Mouse (Mus musculus) myocyte (in vitro differentiated cells): ENCODE measurements around the gene Ankrd22. TPM values are rescaled to one million over a fixed set of nuclear protein-coding genes. Genes with fewer than 3 reads are reported as not detected.

ENCODE experiments used
- H3K27me3 ChIP-seq: one replicate; pipeline ENCODE4 v1.6.1; 2011; ENCODE audit not compliant: control insufficient read depth, insufficient read depth, insufficient read length
- H3K36me3 ChIP-seq: one replicate; pipeline ENCODE4 v1.6.1; 2011; ENCODE audit not compliant: control insufficient read depth, insufficient read depth
- H3K4me2 ChIP-seq: one replicate; pipeline ENCODE4 v1.6.1; 2011; ENCODE audit warnings: low read depth, control low read depth
- H3K4me3 ChIP-seq: one replicate; pipeline ENCODE4 v1.5.1; 2011; ENCODE audit warnings: mild to moderate bottlenecking, control low read depth, moderate library complexity
- H3K79me2 ChIP-seq: one replicate; pipeline ENCODE4 v1.6.1; 2011; ENCODE audit not compliant: control insufficient read depth, insufficient read depth
- H3ac ChIP-seq: one replicate; pipeline ENCODE4 v1.6.1; 2011; ENCODE audit not compliant: control insufficient read depth, insufficient read length
- CEBPB ChIP-seq: IDR thresholded peaks from 2 replicates; pipeline ENCODE4 v1.6.1; 2011; ENCODE audit warnings: mild to moderate bottlenecking, moderate library complexity; ENCODE audit not compliant: poor library complexity, insufficient read depth, severe bottlenecking
- E2F4 ChIP-seq: IDR thresholded peaks from one replicate; pipeline ENCODE4 v1.6.1; 2011; ENCODE audit warnings: mild to moderate bottlenecking, control low read depth, moderate library complexity; ENCODE audit not compliant: insufficient read depth
- MAX ChIP-seq: IDR thresholded peaks from one replicate; pipeline ENCODE4 v1.6.1; 2011; ENCODE audit warnings: low read depth, mild to moderate bottlenecking, control low read depth
- MYOD1 ChIP-seq, 3 experiments: IDR thresholded peaks; one replicate each; pipeline ENCODE4 v1.6.1; 2011; ENCODE audit warnings: control low read depth in 2 of 3, low read depth in 2 of 3, mild to moderate bottlenecking in 2 of 3, moderate library complexity in 1 of 3; ENCODE audit not compliant: insufficient read length in 2 of 3, control insufficient read depth in 1 of 3
- MYOG ChIP-seq, 3 experiments: IDR thresholded peaks; one replicate each; pipeline ENCODE4 v1.6.1; 2011; ENCODE audit warnings: control low read depth in 2 of 3, low read depth in 2 of 3, mild to moderate bottlenecking in 2 of 3; ENCODE audit not compliant: insufficient read length in 2 of 3, control insufficient read depth in 1 of 3, insufficient read depth in 1 of 3
- POLR2A ChIP-seq: IDR thresholded peaks from one replicate; pipeline ENCODE4 v1.6.1; 2011; ENCODE audit warnings: low read depth, mild to moderate bottlenecking, control low read depth, moderate library complexity; ENCODE audit not compliant: insufficient read length
- POLR2AphosphoS2 ChIP-seq: IDR thresholded peaks from one replicate; pipeline ENCODE4 v1.6.1; 2011; ENCODE audit warnings: low read depth, control low read depth; ENCODE audit not compliant: insufficient read length
- REST ChIP-seq: IDR thresholded peaks from one replicate; pipeline ENCODE4 v1.6.1; 2011; ENCODE audit warnings: mild to moderate bottlenecking, control low read depth, moderate library complexity; ENCODE audit not compliant: insufficient read depth, insufficient read length
- SRF ChIP-seq: IDR thresholded peaks from one replicate; pipeline ENCODE4 v1.6.1; 2011; ENCODE audit warnings: low read depth; ENCODE audit not compliant: control insufficient read depth, insufficient read length
- TCF12 ChIP-seq: IDR thresholded peaks from one replicate; pipeline ENCODE4 v1.6.1; 2011; ENCODE audit warnings: mild to moderate bottlenecking, control low read depth; ENCODE audit not compliant: poor library complexity, insufficient read depth, severe bottlenecking
- TCF3 ChIP-seq: IDR thresholded peaks from one replicate; pipeline ENCODE4 v1.6.1; 2011; ENCODE audit warnings: low read depth, control low read depth; ENCODE audit not compliant: insufficient read length
- USF1 ChIP-seq: IDR thresholded peaks from one replicate; pipeline ENCODE4 v1.6.1; 2011; ENCODE audit warnings: low read depth, mild to moderate bottlenecking, control low read depth, moderate library complexity
- polyA plus RNA-seq: library from polyadenylated mRNA; unstranded; fragments of >200 nt; fragmentation: generic; extraction: Trizol; gene quantifications from one replicate; pipeline ENCODE4 v1.2.1, GENCODE M21; 2012; ENCODE audit warnings: missing spikeins

The Ankrd22 gene
- polyA plus RNA-seq, 1 experiment: 0.06 TPM

GRCm38 (mm10) chr19:34193149-34193548 lies 27.3 kb upstream of the Ankrd22 start:
- H3K79me2 ChIP-seq: peaks cover 55% of the 10 kb centered on the region
- peak overlapping the region; percentile 8 for H3ac ChIP-seq
- H3K4me3 ChIP-seq: peak overlapping the region; percentile 94
- no peaks in the 10 kb centered on the region for H3K36me3 ChIP-seq
- peak overlapping the region; percentile 97 for H3K4me2 ChIP-seq
- no peak for TF ChIP-seq MAX
- no peak for TF ChIP-seq POLR2A
- no peak for TF ChIP-seq TCF3
- TF ChIP-seq POLR2AphosphoS2: no peak
- no peaks in the 10 kb centered on the region for H3K27me3 ChIP-seq

- H3K36me3 ChIP-seq: no peaks in the 10 kb centered on the region
- peak within 1 kb of the TSS; percentile 8 for H3ac ChIP-seq
- H3K79me2 ChIP-seq: peaks cover 46% of the 10 kb centered on the region
- no peak for TF ChIP-seq REST
- TF ChIP-seq MAX: no peak
- peak; percentile 58 for TF ChIP-seq POLR2AphosphoS2
- TF ChIP-seq E2F4: no peak
- TF ChIP-seq SRF: no peak
- TF ChIP-seq USF1: peak; percentile 70
- TF ChIP-seq POLR2A: peak; percentile 72
- TF ChIP-seq TCF12: no peak
- TF ChIP-seq MYOD1 (IDR thresholded peaks at IDR 0.05; ENCODE audit: control insufficient read depth in 1 of 3, insufficient read length in 2 of 3, low read depth in 2 of 3): peak in 1 of 3 experiments; percentile 51
- TF ChIP-seq MYOG (IDR thresholded peaks at IDR 0.05; ENCODE audit: control insufficient read depth in 1 of 3, insufficient read depth in 1 of 3, insufficient read length in 2 of 3, low read depth in 2 of 3): peak in 1 of 3 experiments; percentile 63
- no peak for TF ChIP-seq TCF3
- TF ChIP-seq CEBPB: no peak
- peak within 1 kb of the TSS; percentile 97 for H3K4me2 ChIP-seq
- peak within 1 kb of the TSS; percentile 94 for H3K4me3 ChIP-seq
- H3K27me3 ChIP-seq: no peaks in the 10 kb centered on the region
Measured at GRCm38 (mm10) chr19:34192008-34192963, 26.4 kb upstream of the Ankrd22 start, which contains the start of gene Stambpl1. Gene Stambpl1 (plus strand): TSS chr19:34192229.

GRCm38 (mm10) chr19:34191645-34192007 lies 25.8 kb upstream of the Ankrd22 start:
- H3ac ChIP-seq: no peak overlapping the region
- TF ChIP-seq POLR2A (no peak), E2F4 (no peak), CEBPB (no peak), SRF (no peak), MYOG (IDR thresholded peaks at IDR 0.05; ENCODE audit: control insufficient read depth in 1 of 3, insufficient read depth in 1 of 3, insufficient read length in 2 of 3, low read depth in 2 of 3) (no peak), POLR2AphosphoS2 (no peak), MYOD1 (IDR thresholded peaks at IDR 0.05; ENCODE audit: control insufficient read depth in 1 of 3, insufficient read length in 2 of 3, low read depth in 2 of 3) (no peak)
- no peaks in the 10 kb centered on the region for H3K27me3 ChIP-seq
- H3K79me2 ChIP-seq: peaks cover 40% of the 10 kb centered on the region
- H3K4me3 ChIP-seq: peak overlapping the region; percentile 94
- no peaks in the 10 kb centered on the region for H3K36me3 ChIP-seq
- peak overlapping the region; percentile 97 for H3K4me2 ChIP-seq

- no peak for TF ChIP-seq E2F4
- TF ChIP-seq MYOG (IDR thresholded peaks at IDR 0.05; ENCODE audit: control insufficient read depth in 1 of 3, insufficient read depth in 1 of 3, insufficient read length in 2 of 3, low read depth in 2 of 3): no peak
- TF ChIP-seq TCF3: no peak
- no peak for TF ChIP-seq SRF
- TF ChIP-seq USF1: no peak
- no peak for TF ChIP-seq REST
- no peak for TF ChIP-seq CEBPB
- TF ChIP-seq TCF12: no peak
- no peak for TF ChIP-seq POLR2AphosphoS2
- TF ChIP-seq MYOD1 (IDR thresholded peaks at IDR 0.05; ENCODE audit: control insufficient read depth in 1 of 3, insufficient read length in 2 of 3, low read depth in 2 of 3): no peak
- TF ChIP-seq POLR2A: no peak
- TF ChIP-seq MAX: no peak
Measured at GRCm38 (mm10) chr19:34186845-34187244, 21.0 kb upstream of the Ankrd22 start.

GRCm38 (mm10) chr19:34182490-34182889 lies 16.6 kb upstream of the Ankrd22 start:
- no peak overlapping the region for H3K4me3 ChIP-seq
- H3ac ChIP-seq: no peak overlapping the region
- no peaks in the 10 kb centered on the region for H3K36me3 ChIP-seq
- no peaks in the 10 kb centered on the region for H3K79me2 ChIP-seq
- no peaks in the 10 kb centered on the region for H3K27me3 ChIP-seq
- TF ChIP-seq MYOD1 (IDR thresholded peaks at IDR 0.05; ENCODE audit: control insufficient read depth in 1 of 3, insufficient read length in 2 of 3, low read depth in 2 of 3): no peak
- TF ChIP-seq MYOG (IDR thresholded peaks at IDR 0.05; ENCODE audit: control insufficient read depth in 1 of 3, insufficient read depth in 1 of 3, insufficient read length in 2 of 3, low read depth in 2 of 3): no peak
- no peak for TF ChIP-seq POLR2A
- TF ChIP-seq POLR2AphosphoS2: no peak
- TF ChIP-seq SRF: no peak
- TF ChIP-seq E2F4: no peak
- no peak for TF ChIP-seq REST
- no peak for TF ChIP-seq MAX
- TF ChIP-seq TCF3: no peak
- TF ChIP-seq CEBPB: no peak
- H3K4me2 ChIP-seq: no peak overlapping the region

More at GRCm38 (mm10) chr19:34186845-34187244, 21.0 kb upstream of the Ankrd22 start:
- Histone ChIP-seq H3K36me3 (no peaks in the 10 kb centered on the region), H3K4me3 (no peak overlapping the region), H3K79me2 (no peaks in the 10 kb centered on the region), H3K27me3 (no peaks in the 10 kb centered on the region), H3ac (no peak overlapping the region), H3K4me2 (no peak overlapping the region)
